Mouse (Mus musculus) G1E (cell line): ENCODE results near the gene Cpne8.

Experiments used
- CTCF ChIP-seq: IDR thresholded peaks from 2 replicates; pipeline ENCODE4 v1.5.1; 2012; ENCODE audit warnings: low read depth, low read length, inconsistent platforms, mixed read lengths
- GATA1 ChIP-seq: IDR thresholded peaks from 2 replicates; pipeline ENCODE4 v1.6.1; 2012; ENCODE audit warnings: borderline replicate concordance, low read length, inconsistent platforms, mixed read lengths
- POLR2AphosphoS5 ChIP-seq: IDR thresholded peaks from 2 replicates; pipeline ENCODE4 v1.6.1; 2012; ENCODE audit warnings: low read depth, low read length, inconsistent platforms; ENCODE audit not compliant: insufficient replicate concordance
- TAL1 ChIP-seq: conservative IDR thresholded peaks from 2 replicates; pipeline ENCODE4 v1.6.1; 2012; ENCODE audit warnings: low read depth, low read length, inconsistent platforms, mixed read lengths

DNA sequence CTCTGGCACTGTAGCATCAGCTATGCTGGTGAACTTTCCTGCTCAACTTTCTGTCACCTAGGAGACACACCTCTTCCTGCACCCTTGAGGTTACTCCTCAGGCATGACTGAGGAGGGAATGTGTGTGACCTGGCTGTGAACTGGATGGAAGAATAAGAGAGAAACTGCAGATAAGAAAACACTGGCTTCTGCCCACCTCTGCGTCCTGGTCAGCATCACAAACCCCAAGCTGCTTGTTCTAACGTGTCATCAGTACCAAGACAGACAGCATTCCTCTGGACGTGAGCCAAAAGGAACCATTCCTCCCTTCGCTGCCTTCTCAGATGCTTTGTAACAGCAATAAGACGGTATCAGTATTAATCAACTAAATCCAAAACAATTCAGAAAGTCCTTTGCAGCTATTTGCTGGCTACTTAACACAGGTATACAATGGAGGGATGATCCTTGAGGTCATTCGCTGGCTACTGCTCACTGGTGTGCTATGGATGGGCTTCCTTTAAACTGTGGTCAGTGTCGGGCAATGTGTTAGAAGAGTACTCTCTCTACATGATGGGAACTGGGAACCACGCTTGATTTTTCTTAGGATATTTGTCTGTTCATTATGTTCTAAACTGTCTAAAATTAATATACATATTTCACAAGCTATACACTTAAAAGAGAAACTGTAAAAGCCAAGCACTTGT lies 63.0 kb downstream of the Cpne8 start:
- TF ChIP-seq CTCF (no peak), GATA1 (no peak), POLR2AphosphoS5 (no peak), TAL1 (no peak)
